Comparison of ENCODE assay signal across 10 mouse cellular contexts in the genomic region with DNA sequence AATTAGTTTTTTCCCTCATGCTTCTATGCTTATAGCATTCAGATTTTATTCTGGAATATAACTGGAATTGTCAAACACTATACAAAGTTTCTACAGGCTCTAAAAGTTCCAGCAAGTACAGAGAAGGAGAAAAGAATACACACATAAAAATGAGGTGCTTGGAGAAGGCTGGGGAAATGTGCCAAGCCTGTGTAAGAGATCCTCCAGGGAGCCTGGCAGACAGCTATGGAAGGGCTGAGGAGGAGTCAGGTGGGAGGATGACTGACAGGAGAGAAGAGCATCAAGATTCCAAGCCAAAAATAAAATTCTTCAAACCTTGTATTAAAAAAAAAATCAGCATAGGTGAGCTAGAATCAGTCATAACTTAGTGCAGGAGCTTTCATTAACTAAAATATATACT.
DNase-seq lines count a peak whose midpoint lies in the region; TF ChIP-seq lines count a peak whose summit lies in the region.
"Had no signal": no experiment of that assay in that cellular context is flagged by ENCODE, and none has a peak within 500 bp of the region (broad histone marks: within the 10 kb centered on the region; RNA-seq: fewer than 3 reads in every experiment).

No protein-coding gene starts in this region.

- TF ChIP-seq CTCF in brain, embryonic 14.5 days (IDR thresholded peaks at IDR 0.05; ENCODE audit: borderline replicate concordance, extremely low read depth, insufficient read depth, insufficient read length): no peak

- intact Hi-C loops in left cerebral cortex, postnatal 36 days (cut with DNase I): no loop called here

- peak; percentile 24 to 68 for DNase-seq in frontal cortex, adult 2 months (ENCODE audit: extremely low spot score in 1 of 2, low spot score in 1 of 2)
- DNase-seq in frontal cortex, postnatal 25 days (ENCODE audit: low spot score in 2 of 2): no peak
- DNase-seq in brain, adult 2 months (ENCODE audit: low read depth, low spot score): peak; percentile 86
- peak; percentile 26 for DNase-seq in brain, embryonic 14.5 days (ENCODE audit: low read depth)
- peak; percentile 18 to 29 for DNase-seq in left cerebral cortex, postnatal 36 days (ENCODE audit: low spot score in 2 of 2)
- DNase-seq in kidney, postnatal 4 days: no peak
- no peak for DNase-seq in adrenal gland, postnatal 36 days
- DNase-seq: adrenal gland, adult 2 months; gastrocnemius, postnatal 25 days; thymus, postnatal 25 days had no signal

- TF ChIP-seq POLR2A in brain, embryonic 14.5 days (IDR thresholded peaks at IDR 0.05; ENCODE audit: borderline replicate concordance, extremely low read depth, insufficient read depth, insufficient read length, poor library complexity, severe bottlenecking): no peak

Comparison
In these comparisons a context has a peak if more than half of its experiments do, and no peak if none do; other contexts are left out.
1. DNase-seq: peak in frontal cortex, adult 2 months (2 of 2), brain, adult 2 months (single experiment), brain, embryonic 14.5 days (single experiment) and left cerebral cortex, postnatal 36 days (2 of 2); none in frontal cortex, postnatal 25 days (0 of 2), kidney, postnatal 4 days (0 of 2) and adrenal gland, postnatal 36 days (0 of 2).